Mouse (Mus musculus) v-Abl transformed pro-B cells (cell line): ENCODE data around the gene Sntb2.
"Not testable (repeated sequence)": the region's sequence is repeated elsewhere in the genome, so short reads cannot be mapped to it uniquely, and the experiment has no call there.

Experiments
- in situ Hi-C, 2 experiments: fragments of 400-800 bp; cut with MboI; formaldehyde crosslinking; loops; one replicate each; pipeline ENCODE4 v1.15.1; 2025; ENCODE audit not compliant: unreplicated experiment in 2 of 2

Sntb2 gene

DNA sequence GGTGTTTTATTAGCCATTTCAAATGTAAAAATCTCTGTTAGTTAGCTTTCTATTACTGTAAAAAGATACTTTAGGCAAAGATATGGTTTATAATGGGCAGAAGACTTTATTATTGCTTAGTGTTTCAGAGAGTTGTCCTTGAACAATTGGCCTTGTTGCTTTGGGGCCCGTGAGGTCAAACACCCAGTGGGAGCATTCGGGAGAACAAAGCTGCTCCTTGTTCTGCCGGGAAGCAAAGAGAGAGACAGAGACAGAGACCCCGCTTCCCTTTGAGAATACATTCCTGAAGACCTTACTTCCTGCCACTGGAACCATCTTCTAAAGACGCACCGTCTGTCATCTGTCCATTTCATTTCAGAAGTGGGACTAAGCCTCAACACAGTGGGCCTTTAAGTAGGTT lies 27.8 kb downstream of the Sntb2 start:
- in situ Hi-C loops, result no loop called here

DNA sequence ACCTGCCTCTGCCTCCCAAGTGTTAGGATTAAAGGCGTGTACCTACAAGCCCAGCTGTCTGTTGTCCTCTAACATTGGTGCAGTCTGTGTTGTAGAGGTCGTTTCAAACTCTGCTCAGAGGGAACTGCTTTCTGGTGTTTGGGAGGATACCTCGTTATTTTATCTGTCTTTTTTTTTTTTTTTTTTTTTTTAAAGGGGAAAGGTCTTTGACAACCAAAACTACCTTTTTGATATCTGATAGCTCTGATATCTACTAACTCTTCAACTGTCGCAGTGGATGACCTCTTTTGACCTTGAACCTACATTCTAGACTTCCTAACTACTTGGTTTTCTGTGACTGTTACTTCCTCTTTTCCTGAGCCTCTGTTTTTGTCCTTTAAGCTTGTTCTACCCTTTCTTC lies 29.0 kb downstream of the Sntb2 start:
- in situ Hi-C loops, result no loop called here

DNA sequence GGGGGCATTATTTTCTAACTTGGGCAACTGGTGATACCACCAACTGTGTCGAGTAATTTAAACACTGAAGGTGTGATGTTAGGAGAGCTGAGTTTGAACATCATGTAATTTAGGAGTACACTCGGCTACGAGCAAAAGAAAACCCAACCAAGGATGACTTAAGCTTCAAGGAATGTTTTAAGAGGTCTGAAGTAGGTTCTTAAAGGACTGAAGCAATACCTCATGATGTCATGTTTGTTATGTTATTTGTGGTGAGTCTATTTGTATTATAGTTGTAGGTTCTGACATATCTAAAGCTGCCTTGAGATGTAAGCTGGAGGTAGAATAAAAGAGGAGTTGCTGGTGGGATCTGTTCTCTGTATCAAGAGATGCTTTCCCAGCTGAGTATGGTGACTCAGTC lies 34.4 kb downstream of the Sntb2 start:
- in situ Hi-C loops, result no loop called here

DNA sequence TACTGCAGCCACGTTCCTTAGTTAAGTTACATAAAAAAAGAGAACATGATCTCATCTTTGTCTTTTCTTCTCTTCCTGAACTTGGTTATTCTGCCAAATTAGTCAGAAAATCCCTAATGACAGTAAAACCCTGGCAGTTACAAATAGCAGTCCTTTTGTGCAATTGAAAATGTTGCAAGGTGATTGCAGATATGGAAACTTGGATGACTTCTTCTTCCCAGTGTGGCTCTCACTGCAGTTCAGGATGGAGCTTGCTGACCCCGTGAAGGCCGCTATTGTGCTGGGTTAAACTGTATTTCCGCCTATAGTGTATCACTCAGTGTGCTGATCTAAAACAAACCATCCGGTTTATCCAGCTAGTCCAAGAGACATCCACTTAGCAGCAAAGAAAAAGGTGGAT lies 36.4 kb downstream of the Sntb2 start:
- in situ Hi-C loops, result no loop called here

DNA sequence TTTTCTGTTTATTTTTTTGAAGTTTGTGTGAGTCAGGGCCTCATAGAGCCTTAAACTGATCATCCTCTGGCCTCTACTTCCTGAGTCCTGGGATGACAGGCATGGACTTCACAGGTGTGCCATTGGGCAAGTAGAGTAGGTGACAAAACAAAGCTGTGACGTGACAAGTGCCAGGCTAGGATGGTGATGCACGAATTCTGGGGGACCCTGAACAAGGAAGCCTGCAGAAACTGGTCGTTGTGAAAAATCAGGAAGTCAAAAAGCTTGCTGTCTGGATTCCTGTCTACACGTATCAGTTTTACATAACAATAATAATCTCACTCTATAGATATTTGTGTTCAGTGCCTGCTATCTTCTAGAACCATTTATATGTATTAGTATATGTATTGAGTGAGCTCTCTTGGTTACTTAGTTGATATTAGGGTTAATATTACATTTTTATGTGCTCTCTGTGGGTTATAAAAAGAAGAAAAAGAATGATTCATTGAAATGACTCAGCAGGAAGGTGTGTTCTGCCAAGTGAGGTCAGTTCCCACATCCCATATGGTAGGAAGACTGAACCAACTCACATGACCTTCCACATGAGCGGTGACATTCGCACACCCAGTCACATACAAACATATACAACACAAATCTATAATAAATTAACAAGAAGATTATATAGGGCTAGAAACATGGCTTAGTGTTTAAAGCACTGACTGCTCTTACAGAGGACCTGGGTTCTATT lies 37.2 kb downstream of the Sntb2 start:
- in situ Hi-C loops, result no loop called here

DNA sequence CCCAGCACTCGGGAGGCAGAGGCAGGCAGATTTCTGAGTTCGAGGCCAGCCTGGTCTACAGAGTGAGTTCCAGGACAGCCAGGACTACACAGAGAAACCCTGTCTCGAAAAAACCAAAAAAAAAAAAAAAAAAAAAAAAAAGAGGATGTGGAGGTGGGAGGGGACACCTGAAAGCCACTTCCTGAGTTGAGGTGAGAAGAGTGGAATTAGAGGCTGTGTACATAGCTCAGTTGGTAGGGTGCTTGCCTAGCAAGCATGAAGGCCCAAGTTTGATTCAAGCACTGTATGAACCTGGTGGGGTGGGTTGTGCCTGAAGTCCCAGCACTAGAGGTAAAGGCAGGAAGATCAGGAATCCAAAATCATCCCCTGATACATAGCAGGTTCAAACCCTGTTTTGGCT lies 38.0 kb downstream of the Sntb2 start:
- in situ Hi-C loops, result not testable (repeated sequence)

DNA sequence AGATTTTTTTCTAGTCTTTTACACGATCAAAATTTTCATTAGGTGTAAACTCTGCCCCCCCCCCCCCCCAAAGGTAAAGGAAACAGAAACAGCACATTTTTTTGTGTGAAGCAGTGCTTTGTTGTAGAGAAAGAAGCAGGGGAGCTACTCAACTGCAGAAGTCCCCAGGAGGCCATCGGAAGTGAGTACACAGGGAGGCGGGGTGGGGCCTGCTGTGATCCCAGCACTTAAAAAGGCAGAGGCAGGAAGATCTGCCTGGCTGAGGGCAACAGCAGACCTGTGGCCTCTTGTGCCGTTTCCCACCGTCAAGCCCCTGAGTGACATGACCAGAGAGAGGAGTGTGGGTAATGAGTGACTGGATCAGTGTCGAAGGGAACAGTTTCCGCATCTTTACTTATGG lies 39.2 kb downstream of the Sntb2 start:
- in situ Hi-C loops, result no loop called here

DNA sequence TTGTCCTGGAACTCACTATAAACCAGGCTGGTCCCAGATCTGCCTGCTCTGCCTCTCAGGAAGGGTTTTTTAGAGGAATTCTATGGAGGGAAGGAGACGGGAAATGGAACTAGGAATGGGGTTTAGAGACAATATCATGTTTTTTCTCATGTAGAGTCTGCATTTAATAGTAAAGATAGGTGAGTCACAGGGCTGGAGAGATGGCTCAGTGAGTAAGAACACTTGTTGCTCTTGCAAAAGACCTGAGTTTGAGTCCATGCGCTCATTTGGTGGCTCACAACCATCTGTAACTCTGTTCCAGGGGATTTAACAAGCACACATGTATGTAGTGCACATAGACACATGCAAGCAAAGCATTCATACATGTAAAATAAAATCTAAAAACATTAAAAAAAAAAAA lies 40.2 kb downstream of the Sntb2 start:
- in situ Hi-C loops, result no loop called here

DNA sequence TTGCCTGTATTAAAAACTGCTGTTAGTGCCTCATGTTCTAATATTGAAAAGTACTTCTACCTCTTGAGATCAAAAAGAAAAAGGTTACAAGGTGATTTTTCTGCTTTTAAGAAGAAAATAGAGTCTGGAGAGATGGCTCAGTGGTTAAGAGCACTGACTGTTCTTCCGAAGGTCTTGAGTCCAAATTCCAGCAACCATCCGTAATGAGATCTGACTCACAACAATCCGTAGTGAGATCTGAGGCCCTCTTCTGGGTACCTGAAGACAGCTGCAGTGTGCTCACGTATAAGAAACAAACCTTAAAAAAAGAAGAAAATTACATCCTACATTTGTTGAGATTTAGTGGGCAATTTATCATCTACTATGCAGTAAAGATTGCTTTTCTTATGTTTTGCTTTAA lies 40.9 kb downstream of the Sntb2 start:
- in situ Hi-C loops, result no loop called here

DNA sequence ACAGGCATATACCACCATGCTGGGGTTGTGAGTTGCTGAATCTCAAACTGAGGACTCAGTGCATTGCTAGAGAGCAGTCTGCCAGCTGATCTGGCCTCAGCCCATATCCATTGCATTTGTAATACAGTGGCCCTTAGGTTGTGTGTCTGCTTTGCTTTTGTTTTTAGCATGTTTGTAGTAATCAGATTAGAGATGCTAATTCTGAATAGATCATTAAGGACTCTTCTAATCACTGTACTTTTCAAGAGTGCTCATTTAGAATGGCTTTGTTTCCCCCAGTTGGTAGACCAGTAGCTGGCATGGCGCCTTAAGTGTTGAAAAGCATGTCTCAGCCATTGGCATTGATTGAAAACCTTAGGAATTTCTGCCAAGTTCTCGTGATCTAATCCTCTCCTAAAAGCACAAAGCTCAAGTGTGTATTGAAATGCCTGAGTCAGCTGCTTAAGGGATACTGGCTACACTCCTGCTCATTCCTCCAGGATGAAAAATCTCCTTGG lies 43.3 kb downstream of the Sntb2 start:
- in situ Hi-C loops, result no loop called here

DNA sequence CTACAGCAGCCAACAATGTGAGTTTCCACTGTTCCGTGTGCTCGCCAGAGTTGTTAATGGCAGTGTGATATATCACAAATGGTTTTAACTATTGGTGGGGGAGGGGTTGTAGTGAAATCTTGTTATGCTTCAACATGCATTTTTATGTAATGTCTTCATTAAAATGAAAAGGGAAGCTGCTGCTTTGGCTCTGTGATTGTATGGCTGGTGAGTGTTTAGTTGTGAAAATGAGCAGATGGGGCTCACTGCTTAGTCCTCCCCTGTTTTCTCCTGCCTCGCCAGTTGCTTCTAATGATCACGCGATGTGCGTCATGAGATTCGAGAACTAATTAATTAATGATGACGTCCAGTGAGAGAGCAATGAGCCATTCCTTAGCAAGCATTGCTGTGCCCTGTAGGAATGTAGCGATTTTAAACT lies 49.9 kb downstream of the Sntb2 start:
- in situ Hi-C loops, result no loop called here

DNA sequence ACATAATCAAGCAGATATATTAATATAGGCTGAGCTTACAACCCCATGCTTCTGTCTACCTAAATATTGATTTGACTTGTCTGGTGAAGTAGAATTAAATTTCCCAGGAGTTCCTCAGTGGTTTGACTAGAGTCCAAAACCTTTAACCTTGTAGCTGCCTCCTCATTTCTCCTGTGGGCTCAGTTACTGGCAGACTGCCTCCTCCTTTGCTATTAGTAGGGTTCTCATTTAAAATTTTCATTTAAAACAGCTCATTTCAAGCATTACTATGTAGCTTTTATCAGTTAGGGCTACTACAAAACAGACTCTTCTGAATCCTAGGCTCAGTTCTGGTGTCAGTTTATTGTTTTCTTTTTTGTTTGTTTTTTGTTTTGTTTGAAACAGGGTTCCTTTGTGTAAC lies 50.4 kb downstream of the Sntb2 start:
- in situ Hi-C loops, result no loop called here

DNA sequence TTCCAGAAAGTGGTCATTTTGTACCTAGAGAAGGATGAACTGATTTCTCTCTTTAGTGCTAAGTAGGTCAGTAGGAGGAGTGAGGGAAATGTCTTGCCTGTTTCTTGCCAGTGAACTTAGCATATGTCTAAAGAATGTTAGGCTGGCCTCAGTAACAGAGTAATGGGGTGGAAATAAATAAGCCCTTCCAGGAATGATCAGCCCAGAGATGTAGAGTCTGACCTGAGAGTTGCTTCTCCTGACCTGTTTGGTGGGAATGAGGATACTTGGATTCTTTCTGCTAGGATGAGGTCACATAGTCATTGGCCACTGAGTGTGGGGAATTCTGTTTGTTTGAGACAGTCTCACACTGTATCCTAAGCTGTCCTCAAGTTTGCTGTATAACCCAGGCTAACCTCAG lies 52.0 kb downstream of the Sntb2 start:
- in situ Hi-C loops, result no loop called here

DNA sequence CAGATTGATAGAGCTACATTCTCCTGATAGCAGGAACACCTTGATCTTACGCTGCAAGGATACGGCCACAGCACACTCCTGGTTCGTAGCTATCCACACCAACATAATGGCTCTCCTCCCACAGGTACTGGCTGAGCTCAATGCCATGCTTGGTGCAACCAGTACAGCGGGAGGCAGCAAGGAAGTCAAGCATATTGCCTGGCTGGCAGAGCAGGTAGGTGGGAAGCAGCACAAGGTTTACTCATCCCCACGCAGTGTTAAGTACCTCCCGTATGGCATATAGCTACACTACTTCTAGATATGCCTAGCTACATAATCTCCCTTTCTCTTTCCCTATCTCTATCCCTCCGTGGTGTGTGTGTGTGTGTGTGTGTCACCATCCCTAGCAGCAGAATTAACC lies 55.8 kb downstream of the Sntb2 start:
- in situ Hi-C loops, result no loop called here

DNA sequence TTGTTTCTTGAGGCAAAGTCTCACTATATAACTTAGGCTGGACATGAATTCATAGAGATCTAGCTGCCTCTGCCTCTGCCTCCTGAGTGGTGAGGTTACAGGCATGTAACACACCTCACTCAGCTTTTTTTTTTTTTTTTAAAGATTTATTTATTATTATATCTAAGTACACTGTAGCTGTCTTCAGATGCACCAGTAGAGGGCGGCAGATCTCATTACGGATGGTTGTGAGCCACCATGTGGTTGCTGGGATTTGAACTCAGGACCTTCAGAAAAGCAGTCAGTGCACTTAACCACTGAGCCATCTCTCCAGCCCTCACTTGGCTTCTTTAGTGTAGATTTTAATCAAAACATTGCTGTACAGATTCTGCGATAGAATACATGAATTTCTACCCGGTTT lies 60.8 kb downstream of the Sntb2 start:
- in situ Hi-C loops, result not testable (repeated sequence)

DNA sequence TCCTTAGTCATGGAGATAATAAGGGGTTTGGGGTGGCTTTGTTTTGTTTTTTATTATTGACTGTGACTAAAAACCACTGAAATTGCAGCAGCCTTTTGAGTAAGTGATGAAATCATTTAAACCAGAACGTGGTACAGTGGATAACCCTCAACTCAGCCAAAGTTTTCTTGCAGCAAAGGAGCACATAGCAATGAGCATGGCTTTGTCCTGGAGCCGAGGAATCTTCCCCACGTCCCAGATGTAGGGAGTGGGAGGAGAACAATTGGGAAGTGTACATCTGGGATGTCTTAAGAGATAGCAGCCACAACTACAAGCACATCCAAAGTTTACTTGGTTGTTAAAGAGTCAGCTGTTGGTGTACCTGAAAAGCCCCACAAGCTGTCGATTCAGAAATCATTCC lies 61.9 kb downstream of the Sntb2 start:
- in situ Hi-C loops, result no loop called here

DNA sequence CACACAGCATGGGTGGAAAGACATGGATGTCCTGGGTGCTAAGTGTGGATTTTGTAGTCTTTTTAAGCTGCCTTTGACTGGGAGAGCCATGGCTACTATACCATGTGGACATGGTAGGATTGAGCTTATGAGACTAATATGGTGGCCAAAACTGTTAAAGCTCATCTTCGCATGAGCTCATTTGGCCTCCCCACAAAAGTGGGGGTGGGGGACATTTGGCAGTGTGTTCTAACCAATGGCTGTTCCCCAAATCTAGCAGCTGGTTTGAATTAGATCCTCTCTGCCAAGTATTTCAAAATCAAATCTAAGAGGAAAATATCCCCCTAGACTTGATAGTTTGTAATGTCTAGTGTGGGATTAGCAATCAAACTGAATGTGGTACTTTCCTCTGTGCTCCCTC lies 63.5 kb downstream of the Sntb2 start:
- in situ Hi-C loops, result no loop called here

DNA sequence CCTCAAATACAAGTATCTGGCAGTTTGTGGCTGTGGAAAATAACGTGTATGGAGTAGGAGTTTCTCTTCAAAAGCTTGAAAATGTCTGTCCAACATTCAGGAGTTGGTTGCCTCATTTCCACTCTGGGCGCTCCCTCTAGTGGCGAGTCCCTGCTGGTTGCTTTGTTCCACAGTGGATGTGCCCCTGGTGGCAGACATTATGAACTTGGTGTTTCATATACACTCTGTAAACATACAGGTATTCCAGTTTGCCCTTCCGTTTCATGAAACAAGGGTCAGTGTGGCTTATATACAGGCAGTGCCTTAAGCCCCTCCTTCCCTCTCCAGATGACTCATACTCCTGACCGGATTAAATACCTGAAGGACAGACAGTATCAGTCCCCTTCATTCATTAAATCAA lies 67.0 kb downstream of the Sntb2 start:
- in situ Hi-C loops, result loop anchor here (5.0 to 25.0 kb wide), 5 partner anchors 80 to 590 kb away; partner anchors contain the start of gene Zfp90 (in 1 of the 2)

DNA sequence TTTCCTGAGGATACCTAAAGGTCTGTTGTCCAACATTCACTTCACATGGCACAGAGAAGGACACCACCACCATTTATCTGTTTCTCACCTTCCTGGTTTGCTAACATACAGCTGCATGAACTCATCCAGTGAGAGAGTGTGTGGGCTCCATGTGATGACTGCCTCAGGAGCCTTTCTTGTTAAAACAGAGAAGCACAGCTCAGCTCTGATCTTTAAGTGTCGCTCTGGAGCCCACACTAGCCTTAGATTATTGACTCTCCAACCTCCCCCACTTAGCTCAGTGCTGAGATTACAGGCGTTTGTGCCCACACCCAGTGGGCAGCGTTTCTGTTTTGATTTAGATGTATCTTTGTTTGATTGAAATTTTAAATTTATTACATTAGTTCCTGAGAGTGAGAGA lies 72.2 kb downstream of the Sntb2 start:
- in situ Hi-C loops, result loop anchor here in 1 of 2 experiments (10.0 to 25.0 kb wide), 3 partner anchors 123 to 595 kb away; partner anchors contain the start of gene Zfp90

DNA sequence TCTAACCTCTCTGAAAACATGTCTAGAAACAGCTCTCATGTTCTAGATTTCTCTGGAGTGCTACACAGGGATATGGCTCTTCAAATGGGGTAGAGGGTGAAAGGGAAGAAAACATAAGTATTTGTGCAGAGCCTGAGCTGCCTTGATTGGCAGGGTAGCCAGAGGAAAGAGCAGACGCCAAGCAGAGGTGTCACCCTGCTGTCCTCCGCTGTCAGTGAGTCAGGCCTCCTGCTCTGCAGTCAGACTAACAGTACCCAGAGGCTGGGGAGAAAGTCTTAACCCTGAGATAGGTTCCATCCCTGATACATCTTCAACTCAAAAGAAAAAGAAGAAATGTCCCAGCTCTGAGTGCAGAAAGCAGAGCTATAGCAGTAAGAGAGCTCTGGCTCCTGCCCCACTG lies 77.1 kb downstream of the Sntb2 start:
- in situ Hi-C loops, result loop anchor here in 1 of 2 experiments (25.0 kb wide), 1 partner anchor 600 kb away; the partner anchor contains the start of gene Zfp90

DNA sequence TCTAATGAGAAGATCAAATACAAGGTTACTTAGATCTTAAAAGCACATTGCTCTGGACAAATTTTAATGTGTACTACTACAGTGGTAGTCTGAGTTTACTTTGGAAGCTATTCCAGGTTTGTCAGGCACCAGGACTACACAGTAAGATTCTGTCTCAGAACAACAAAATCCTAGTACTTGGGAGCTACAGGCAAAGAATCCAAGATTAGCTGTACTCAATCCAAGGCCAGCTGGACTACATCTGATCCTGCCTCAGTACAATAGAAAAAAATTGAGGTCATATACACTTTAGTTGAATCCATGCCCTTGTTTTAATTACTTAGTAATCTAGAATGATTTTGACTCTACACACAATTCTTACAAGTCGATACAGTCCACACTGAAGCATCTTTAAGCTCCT lies 79.4 kb downstream of the Sntb2 start:
- in situ Hi-C loops, result loop anchor here in 1 of 2 experiments (25.0 kb wide), 1 partner anchor 603 kb away; the partner anchor contains the start of gene Zfp90

DNA sequence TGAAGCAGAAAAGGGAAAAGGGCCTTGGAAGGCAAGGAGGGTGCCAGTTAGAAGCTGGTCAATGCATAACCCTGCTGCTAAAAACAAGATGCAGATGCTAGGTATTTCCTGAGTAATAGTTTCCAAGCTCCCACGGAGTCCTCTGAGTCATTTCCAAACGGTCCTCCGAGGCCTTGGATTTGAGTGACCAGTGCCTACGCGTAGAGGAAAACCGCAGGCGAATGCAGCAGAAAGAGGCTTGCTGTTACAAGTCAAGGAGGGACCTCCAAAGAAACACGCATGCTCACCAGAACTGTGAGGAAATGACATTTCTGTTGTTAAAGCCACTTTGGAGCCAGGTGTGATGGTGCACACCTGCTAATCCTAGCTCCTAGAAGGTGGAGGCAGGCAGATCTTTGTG lies 87.9 kb downstream of the Sntb2 start:
- in situ Hi-C loops, result loop anchor here in 1 of 2 experiments (25.0 kb wide), 1 partner anchor 611 kb away; the partner anchor contains the start of gene Zfp90
